Mouse (Mus musculus) heart, postnatal 0 days (tissue): Measurements from ENCODE around the gene Atg14. TPM values are rescaled to one million over a fixed set of nuclear protein-coding genes. Genes with fewer than 3 reads are reported as not detected.
"Not testable (repeated sequence)": the region's sequence is repeated elsewhere in the genome, so short reads cannot be mapped to it uniquely, and the experiment has no call there.

ENCODE experiments used
- ATAC-seq: fragments of 200-750 bp; cut with Nextera tagmentation; 2 replicates; pipeline ENCODE4 v1.8.0; 2017; ENCODE audit warnings: low read depth, moderate number of reproducible peaks, moderate library complexity; ENCODE audit not compliant: insufficient read depth
- DNase-seq: peaks from one replicate; pipeline ENCODE4 v3.0.0-alpha.2; 2016; ENCODE audit warnings: low spot score
- H3K27ac ChIP-seq: fragments of 300-500 bp; sonication (generic); 2 replicates; pipeline ENCODE4 v1.5.1; 2014; ENCODE audit warnings: low read depth, mild to moderate bottlenecking
- H3K27me3 ChIP-seq: fragments of 300-500 bp; sonication (generic); 2 replicates; pipeline ENCODE4 v1.6.1; 2014; ENCODE audit warnings: low read length, mixed read lengths; ENCODE audit not compliant: control insufficient read depth, insufficient read depth
- H3K36me3 ChIP-seq: fragments of 300-500 bp; sonication (generic); replicated peaks from 2 replicates; pipeline ENCODE4 v1.6.1; 2014; ENCODE audit warnings: low read length, mixed read lengths; ENCODE audit not compliant: control insufficient read depth, insufficient read depth
- H3K4me1 ChIP-seq: fragments of 300-500 bp; sonication (generic); 2 replicates; pipeline ENCODE4 v1.6.1; 2014; ENCODE audit warnings: antibody characterized with exemption; ENCODE audit not compliant: control insufficient read depth, insufficient read depth
- H3K4me2 ChIP-seq: fragments of 300-500 bp; sonication (generic); 2 replicates; pipeline ENCODE4 v1.6.1; 2014; ENCODE audit warnings: low read depth, mild to moderate bottlenecking, low read length, moderate library complexity
- H3K4me3 ChIP-seq: fragments of 300-500 bp; sonication (generic); 2 replicates; pipeline ENCODE4 v1.5.1; 2014; ENCODE audit warnings: low read depth, low read length
- H3K9ac ChIP-seq: fragments of 300-500 bp; sonication (generic); replicated peaks from 2 replicates; pipeline ENCODE4 v1.6.1; 2014; ENCODE audit warnings: low read depth, low read length, mixed read lengths
- H3K9me3 ChIP-seq: fragments of 300-500 bp; sonication (generic); replicated peaks from 2 replicates; pipeline ENCODE4 v1.6.1; 2016; ENCODE audit warnings: low read length; ENCODE audit not compliant: control insufficient read depth
- CTCF ChIP-seq: IDR thresholded peaks from 2 replicates; pipeline ENCODE4 v1.5.1; 2016; ENCODE audit warnings: antibody characterized with exemption, control low read depth, low read depth
- EP300 ChIP-seq: IDR thresholded peaks from 2 replicates; pipeline ENCODE4 v1.6.1; 2016; ENCODE audit warnings: antibody characterized with exemption, low read depth
- WGBS: fragments of 180-500 bp; shearing (Covaris S2); extraction: QIAGEN DNeasy Blood & Tissue Kit; methylation state at CpG from one replicate; pipeline ENCODE4 v1.1.7; 2014; 5-methylcytosine and 5-hydroxymethylcytosine counted together
- polyA plus RNA-seq: library from polyadenylated mRNA; unstranded; fragments of >200 nt; fragmentation: Nextera tagmentation; extraction: Ambion mirVana; gene quantifications from 2 replicates; pipeline ENCODE4 v1.2.1, GENCODE M21; 2015
- total RNA-seq: library from RNA; depleted of rRNA; stranded (reverse); fragments of >200 nt; gene quantifications from 2 replicates; pipeline ENCODE4 v1.2.3, GENCODE M21; 2014; ENCODE audit warnings: low replicate concordance; rRNA removed

The Atg14 gene
- total RNA-seq (1.3 and 44.1 TPM in 2 replicates), polyA plus RNA-seq (10.9 and 11.8 TPM in 2 replicates)

GRCm38 (mm10) chr14:47570549-47570948 is at the start of gene Atg14:
Gene Atg14, minus strand, starts transcription at chr14:47570649.
- not testable (repeated sequence) for DNase-seq, H3K4me2 ChIP-seq, H3K9me3 ChIP-seq, H3K4me3 ChIP-seq, H3K4me1 ChIP-seq, H3K27me3 ChIP-seq, H3K27ac ChIP-seq, H3K36me3 ChIP-seq, H3K9ac ChIP-seq, ATAC-seq
- WGBS = 89% methylated on average over 11 of the region's 11 CpGs

GRCm38 (mm10) chr14:47618891-47619290 is 48.4 kb upstream of the Atg14 start:
- H3K9me3 ChIP-seq = no peaks in the 10 kb centered on the region
- no peak overlapping the region for H3K9ac ChIP-seq
- WGBS = 73% methylated on average over 5 of the region's 5 CpGs
- ATAC-seq (no peak), DNase-seq (no peak)
- no peak overlapping the region for H3K27ac ChIP-seq
- H3K4me3 ChIP-seq = no peak overlapping the region
- no peaks in the 10 kb centered on the region for H3K27me3 ChIP-seq
- H3K4me2 ChIP-seq = no peak overlapping the region
- no peaks in the 10 kb centered on the region for H3K36me3 ChIP-seq
- TF ChIP-seq CTCF (no peak), EP300 (no peak)
- H3K4me1 ChIP-seq = no peaks in the 10 kb centered on the region

DNA sequence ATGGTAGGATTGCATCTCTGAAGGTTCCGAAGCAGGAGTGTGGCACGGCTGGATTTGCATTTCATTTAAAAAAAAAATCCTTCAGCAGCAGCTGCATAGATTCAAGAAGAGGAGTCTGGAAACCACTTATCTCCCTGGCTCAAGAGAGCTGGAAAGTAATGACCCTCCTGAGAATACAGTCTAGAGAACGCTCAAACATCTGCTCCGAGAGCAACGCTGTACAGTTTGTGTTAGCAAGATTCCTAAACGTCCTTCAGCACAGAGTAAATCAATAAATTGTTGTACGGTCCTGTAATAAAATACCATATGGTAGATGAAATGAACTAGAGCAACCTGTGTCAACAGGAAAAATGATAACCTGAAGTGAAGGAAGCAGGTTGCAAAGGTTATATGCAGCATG is 42.8 kb upstream of the Atg14 start:
- no peak overlapping the region for H3K4me2 ChIP-seq
- no peak for DNase-seq

DNA sequence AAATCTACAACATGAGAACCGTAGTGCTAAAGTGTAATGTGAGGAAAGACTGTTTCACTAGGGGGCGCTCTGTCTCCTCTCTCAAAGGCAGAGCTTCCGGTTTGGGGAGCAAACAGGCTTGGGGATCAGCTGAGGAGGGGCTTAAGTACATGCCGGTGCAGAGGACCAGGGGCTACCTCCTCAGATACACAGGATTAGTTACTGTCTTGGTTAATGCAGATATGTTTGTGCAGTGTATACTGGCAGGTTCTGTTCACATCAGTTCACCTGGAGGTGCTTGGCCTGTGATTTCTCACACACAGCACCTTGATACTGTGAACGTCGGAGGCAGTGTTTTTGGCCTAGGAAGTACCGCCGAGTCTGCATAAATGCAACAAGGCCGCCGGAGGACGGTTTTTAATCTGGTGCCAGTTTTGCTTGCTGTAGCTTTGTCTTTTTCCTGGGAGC is 27.5 kb upstream of the Atg14 start:
- H3K27ac ChIP-seq = no peak overlapping the region
- DNase-seq (peak; percentile 75), ATAC-seq (peak; percentile 30; the same call in 1 of the 2 replicates)
- no peak overlapping the region for H3K9ac ChIP-seq
- H3K4me1 ChIP-seq = no peaks in the 10 kb centered on the region
- H3K4me3 ChIP-seq = 0 out of 2 replicates have a peak overlapping the region, but pooled peaks have one; percentile 5
- H3K9me3 ChIP-seq = no peaks in the 10 kb centered on the region
- H3K27me3 ChIP-seq = no peaks in the 10 kb centered on the region
- H3K4me2 ChIP-seq = peak overlapping the region; percentile 40
- 16% methylated on average over 11 of the region's 11 CpGs for WGBS
- H3K36me3 ChIP-seq = no peaks in the 10 kb centered on the region
- TF ChIP-seq EP300 = no peak
- peak; percentile 79 for TF ChIP-seq CTCF

More for the DNA sequence above, 42.8 kb upstream of the Atg14 start:
- H3K27ac ChIP-seq = no peak overlapping the region
- no peak for ATAC-seq
- no peaks in the 10 kb centered on the region for H3K36me3 ChIP-seq
- no peaks in the 10 kb centered on the region for H3K9me3 ChIP-seq
- no peak overlapping the region for H3K4me3 ChIP-seq
- TF ChIP-seq EP300 (no peak), CTCF (no peak)
- no peak overlapping the region for H3K9ac ChIP-seq
- H3K27me3 ChIP-seq = no peaks in the 10 kb centered on the region
- H3K4me1 ChIP-seq = no peaks in the 10 kb centered on the region
- WGBS = 61% methylated on average over 7 of the region's 7 CpGs

DNA sequence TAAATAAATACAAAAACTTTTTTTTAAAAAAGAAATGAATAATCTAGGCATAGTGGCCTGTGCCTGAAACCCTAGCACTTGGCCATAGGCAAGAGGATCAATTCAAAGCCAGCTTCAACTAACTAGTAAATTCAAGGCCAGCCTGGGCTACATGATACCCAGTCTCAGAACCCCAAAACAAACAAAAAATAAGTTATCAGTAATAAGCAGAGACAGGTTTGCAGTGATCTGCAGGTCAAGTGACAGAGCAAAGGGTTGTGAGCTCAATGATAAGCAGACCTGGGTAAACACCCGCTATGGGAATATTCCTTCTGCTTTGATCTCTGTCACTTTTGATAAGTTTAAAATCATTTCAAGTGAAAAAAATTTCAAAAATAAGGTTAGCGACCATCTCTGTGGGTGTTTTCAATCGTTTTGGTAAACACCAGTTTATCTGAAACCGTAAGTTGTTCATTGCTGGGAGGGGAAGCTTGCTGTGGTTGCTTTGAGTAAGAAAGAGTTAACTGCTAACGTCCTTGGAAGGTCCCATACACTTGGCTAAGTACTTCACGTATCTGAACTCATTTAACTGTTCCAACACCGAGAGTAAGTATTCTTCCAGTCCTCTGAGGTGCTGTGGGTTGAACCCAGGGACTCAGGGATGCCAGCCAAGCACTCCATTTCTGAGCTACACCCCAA is 24.1 kb upstream of the Atg14 start:
- no peaks in the 10 kb centered on the region for H3K27me3 ChIP-seq
- no peaks in the 10 kb centered on the region for H3K36me3 ChIP-seq
- H3K4me3 ChIP-seq = no peak overlapping the region
- no peaks in the 10 kb centered on the region for H3K4me1 ChIP-seq
- no peak overlapping the region for H3K4me2 ChIP-seq
- 33% methylated on average over 7 of the region's 7 CpGs for WGBS
- no peaks in the 10 kb centered on the region for H3K9me3 ChIP-seq
- DNase-seq = no peak
- H3K27ac ChIP-seq = no peak overlapping the region
- TF ChIP-seq EP300 (no peak), CTCF (no peak)
- no peak overlapping the region for H3K9ac ChIP-seq
- no peak for ATAC-seq
